Mouse (Mus musculus) heart, postnatal 0 days (tissue): ENCODE measurements around the gene Ablim2.

Experiments used
- CTCF ChIP-seq: IDR thresholded peaks from 2 replicates; pipeline ENCODE4 v1.5.1; 2016; ENCODE audit warnings: antibody characterized with exemption, control low read depth, low read depth
- EP300 ChIP-seq: IDR thresholded peaks from 2 replicates; pipeline ENCODE4 v1.6.1; 2016; ENCODE audit warnings: antibody characterized with exemption, low read depth

DNA sequence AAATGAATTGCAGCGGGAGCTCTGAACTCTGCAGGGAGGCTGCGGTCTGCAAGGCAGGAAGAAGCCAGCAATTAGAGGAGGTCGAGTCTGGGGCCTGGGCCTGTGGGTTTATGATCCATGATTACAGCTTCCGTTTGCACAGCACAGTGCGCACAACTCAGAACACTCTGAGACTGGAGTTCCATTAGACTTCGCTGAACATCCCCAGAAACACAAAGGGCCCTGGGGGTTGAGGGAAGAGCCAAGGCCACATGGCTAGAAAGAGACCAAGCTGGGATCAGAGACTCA, 16.4 kb downstream of the Ablim2 start:
- TF ChIP-seq CTCF = no peak
- TF ChIP-seq EP300 = no peak
